Comparison of ENCODE assay signal across 10 mouse cellular contexts in the genomic region with DNA sequence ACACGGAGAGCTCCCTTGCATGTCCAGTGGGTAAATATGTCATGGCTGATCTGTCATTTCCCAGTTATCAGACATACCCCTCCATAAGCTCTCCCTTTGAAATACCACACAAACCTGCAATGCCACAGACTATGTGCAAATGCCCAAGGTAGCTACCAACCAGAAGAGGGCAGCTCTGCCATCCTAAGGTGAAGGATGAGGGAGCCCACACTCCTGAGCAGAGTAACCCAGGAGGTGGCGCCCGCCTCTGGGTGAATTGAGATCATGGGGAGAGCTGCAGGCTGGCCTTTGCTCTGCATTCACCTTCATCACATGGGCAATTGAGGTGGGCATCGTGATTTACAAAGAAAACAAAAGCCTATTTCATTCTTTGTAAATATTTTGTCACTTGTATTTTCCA. TPM values are rescaled to one million over a fixed set of nuclear protein-coding genes. Genes with fewer than 3 reads are reported as not detected.
DNase-seq lines count a peak whose midpoint lies in the region; ATAC-seq and TF ChIP-seq lines count a peak whose summit lies in the region.
"Had no signal": no experiment of that assay in that cellular context is flagged by ENCODE, and none has a peak within 500 bp of the region (broad histone marks: within the 10 kb centered on the region; RNA-seq: fewer than 3 reads in every experiment).

No protein-coding gene starts in this region.

- no peak for ATAC-seq in forebrain, embryonic 12.5 days (ENCODE audit: low FRiP score)

- no peak overlapping the region for H3K9ac ChIP-seq in forebrain, embryonic 12.5 days
- H3K9ac ChIP-seq: limb, embryonic 13.5 days; stomach, embryonic 15.5 days had no signal

- no peak overlapping the region for H3K4me3 ChIP-seq in olfactory bulb, adult 2 months (ENCODE audit: insufficient read depth, low read depth, low read length)
- H3K4me3 ChIP-seq in thymus, adult 2 months (ENCODE audit: control insufficient read depth, insufficient read depth, low read length): no peak overlapping the region
- H3K4me3 ChIP-seq in forebrain, embryonic 12.5 days (replicated peaks): no peak overlapping the region
- H3K4me3 ChIP-seq: limb, embryonic 13.5 days; stomach, embryonic 15.5 days had no signal

- 26% methylated on average over 4 of the region's 4 CpGs for WGBS in olfactory bulb, adult 2 months
- WGBS in thymus, adult 2 months: 12% methylated on average over 4 of the region's 4 CpGs
- WGBS in forebrain, embryonic 12.5 days: 30% methylated on average over 4 of the region's 4 CpGs

- TF ChIP-seq POLR2A in olfactory bulb, adult 2 months (IDR thresholded peaks at IDR 0.05; ENCODE audit: insufficient read depth, low read depth, low read length): no peak
- TF ChIP-seq POLR2A in thymus, adult 2 months (IDR thresholded peaks at IDR 0.05; ENCODE audit: control insufficient read depth, extremely low read depth, insufficient read depth, low read length, poor library complexity): no peak

- no peaks in the 10 kb centered on the region for H3K36me3 ChIP-seq in thymus, adult 2 months (ENCODE audit: control insufficient read depth, insufficient read depth, low read length)
- no peaks in the 10 kb centered on the region for H3K36me3 ChIP-seq in forebrain, embryonic 12.5 days (replicated peaks)
- H3K36me3 ChIP-seq: limb, embryonic 13.5 days; stomach, embryonic 15.5 days had no signal

- DNase-seq in 3134 (ENCODE audit: extremely low read depth, insufficient read length, low spot score): peak; percentile 44
- DNase-seq in A20 (ENCODE audit: low read depth, low spot score): peak; percentile 77
- DNase-seq in adrenal gland, postnatal 36 days: peak; percentile 76 to 85
- DNase-seq in gastrocnemius, adult 8-10 months (ENCODE audit: low spot score in 2 of 2): peak; percentile 45 to 48
- DNase-seq in layer of hippocampus, postnatal 36 days: peak; percentile 62 to 68
- DNase-seq in thymus, adult 2 months: peak; percentile 88

- TF ChIP-seq CTCF in olfactory bulb, adult 2 months (IDR thresholded peaks at IDR 0.05; ENCODE audit: insufficient read depth, low read depth, low read length): 0 out of 2 replicates have a peak, but pooled peaks have one; percentile 41
- TF ChIP-seq CTCF in thymus, adult 2 months (IDR thresholded peaks at IDR 0.05; ENCODE audit: borderline replicate concordance, control insufficient read depth, extremely low read depth, insufficient read depth, low read length, poor library complexity): peak; percentile 81; the same call in 1 of the 2 replicates

- no peaks in the 10 kb centered on the region for H3K9me3 ChIP-seq in forebrain, embryonic 12.5 days
- H3K9me3 ChIP-seq: limb, embryonic 13.5 days; stomach, embryonic 15.5 days had no signal

- H3K27ac ChIP-seq in olfactory bulb, adult 2 months (ENCODE audit: insufficient read depth, low read depth, low read length): no peak overlapping the region
- no peak overlapping the region for H3K27ac ChIP-seq in thymus, adult 2 months (ENCODE audit: control insufficient read depth, insufficient read depth, low read length)
- H3K27ac ChIP-seq in forebrain, embryonic 12.5 days: no peak overlapping the region
- H3K27ac ChIP-seq: limb, embryonic 13.5 days; stomach, embryonic 15.5 days had no signal

- H3K4me1 ChIP-seq in olfactory bulb, adult 2 months (ENCODE audit: control insufficient read depth, insufficient read depth, low read length): no peaks in the 10 kb centered on the region
- H3K4me1 ChIP-seq in thymus, adult 2 months (replicated peaks; ENCODE audit: control insufficient read depth, insufficient read depth, low read length): peaks cover 4% of the 10 kb centered on the region; the same call in 1 of the 2 replicates
- H3K4me1 ChIP-seq in forebrain, embryonic 12.5 days: peaks cover 5% of the 10 kb centered on the region

- no peak overlapping the region for H3K4me2 ChIP-seq in forebrain, embryonic 12.5 days
- H3K4me2 ChIP-seq: limb, embryonic 13.5 days; stomach, embryonic 15.5 days had no signal

- H3K27me3 ChIP-seq in thymus, adult 2 months (ENCODE audit: control insufficient read depth, insufficient read depth, low read length): no peaks in the 10 kb centered on the region
- peaks cover 3% of the 10 kb centered on the region; the same call in 1 of the 2 replicates for H3K27me3 ChIP-seq in forebrain, embryonic 12.5 days
- H3K27me3 ChIP-seq: limb, embryonic 13.5 days; stomach, embryonic 15.5 days had no signal

RNA-seq across cellular contexts. Expression of a gene that starts 4.5 kb away (rescaled TPM):
- total RNA-seq in adrenal gland, postnatal 36 days (2021): 10 to 100 TPM; 42.9 to 49.6 TPM
- 10 to 100 TPM; 13.8 to 18.9 (median 18.4) TPM for total RNA-seq in gastrocnemius, adult 8-10 months (2022)
- total RNA-seq in layer of hippocampus, postnatal 36 days (2021): 10 to 100 TPM; 54.8 to 57.8 TPM
- polyA plus RNA-seq in olfactory bulb, adult 2 months (2012; ENCODE audit: insufficient read depth, insufficient read length, low replicate concordance, missing spikeins): not detected in 2 replicates
- polyA plus RNA-seq in thymus, adult 2 months (2012; rRNA removed): 247 and 304 TPM in 2 replicates
- 70.2 and 74.2 TPM in 2 replicates for polyA plus RNA-seq in forebrain, embryonic 12.5 days (2016; fragmentation: Nextera tagmentation; extraction: Ambion mirVana)

RNA-seq across cellular contexts. Expression of a gene that starts 9.3 kb away (rescaled TPM):
- 10 to 100 TPM; 39.7 to 46.3 TPM for total RNA-seq in adrenal gland, postnatal 36 days (2021)
- 10 to 100 TPM; 32.6 to 36.9 (median 36.3) TPM for total RNA-seq in gastrocnemius, adult 8-10 months (2022)
- 10 to 100 TPM; 87.3 to 88.1 TPM for total RNA-seq in layer of hippocampus, postnatal 36 days (2021)
- polyA plus RNA-seq in olfactory bulb, adult 2 months (2012; ENCODE audit: insufficient read depth, insufficient read length, low replicate concordance, missing spikeins): not detected in 2 replicates
- polyA plus RNA-seq in thymus, adult 2 months (2012; rRNA removed): 60.3 and 66.6 TPM in 2 replicates
- polyA plus RNA-seq in forebrain, embryonic 12.5 days (2016; fragmentation: Nextera tagmentation; extraction: Ambion mirVana): 26.3 and 27.6 TPM in 2 replicates

RNA-seq across cellular contexts. Expression of a gene that starts 28.7 kb away (rescaled TPM):
- 10 to 100 TPM; 15.5 to 23.7 TPM for total RNA-seq in adrenal gland, postnatal 36 days (2021)
- 10 to 100 TPM; 18.6 to 23.6 (median 21.7) TPM for total RNA-seq in gastrocnemius, adult 8-10 months (2022)
- total RNA-seq in layer of hippocampus, postnatal 36 days (2021): 10 to 100 TPM; 55.4 to 56.3 TPM
- polyA plus RNA-seq in olfactory bulb, adult 2 months (2012; ENCODE audit: insufficient read depth, insufficient read length, low replicate concordance, missing spikeins): not detected in 2 replicates
- 69.7 and 87.6 TPM in 2 replicates for polyA plus RNA-seq in thymus, adult 2 months (2012; rRNA removed)
- polyA plus RNA-seq in forebrain, embryonic 12.5 days (2016; fragmentation: Nextera tagmentation; extraction: Ambion mirVana): 28.2 and 29.2 TPM in 2 replicates
